Mouse (Mus musculus): ENCODE measurements around the gene Polr3a. TPM values are rescaled to one million over a fixed set of nuclear protein-coding genes. Genes with fewer than 3 reads are reported as not detected.

Polr3a gene
- polyA plus RNA-seq, 1 experiment from 2014 or later = 22.2 TPM

DNA sequence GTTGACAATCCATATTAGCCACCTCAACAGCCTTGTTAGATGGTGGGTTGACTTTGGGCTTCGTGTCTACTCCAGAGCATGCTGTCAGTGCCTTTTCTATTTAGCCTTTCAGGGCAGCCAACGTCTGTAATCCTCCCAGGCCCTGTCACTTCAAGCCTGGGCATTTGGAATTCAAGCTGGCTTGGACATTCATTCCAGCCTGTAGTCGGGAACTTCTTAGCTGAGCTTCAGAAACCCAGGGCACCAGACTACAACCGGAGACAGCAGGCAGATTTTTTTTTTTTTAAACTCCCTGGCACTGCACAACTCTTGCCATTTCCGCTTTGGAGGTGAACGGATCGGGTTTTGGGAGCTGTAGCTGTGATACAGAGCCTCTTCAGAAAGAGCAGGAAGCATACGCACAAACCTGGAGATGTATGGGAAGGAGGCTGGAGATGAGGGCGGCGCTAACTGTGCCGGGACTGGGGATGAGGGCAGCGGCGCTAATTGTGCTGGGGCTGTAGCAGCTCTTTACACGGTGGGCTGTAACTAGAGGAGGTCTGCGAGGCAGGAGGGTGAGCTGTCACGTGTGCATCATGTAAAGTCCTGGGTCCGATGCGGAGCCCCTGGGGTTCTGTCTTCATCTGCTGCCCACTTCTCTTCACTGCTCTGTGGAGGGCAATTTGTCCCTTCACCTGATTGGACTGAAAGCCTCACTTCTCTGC lies 21.4 kb upstream of the Polr3a start:
- H3K4me1 ChIP-seq = peaks cover 15% of the 10 kb centered on the region
- no peaks in the 10 kb centered on the region for H3K27me3 ChIP-seq
- no peaks in the 10 kb centered on the region for H3K36me3 ChIP-seq
- H3K9ac ChIP-seq = no peak overlapping the region; the same call in 1 of the 2 replicates
- no peak; the same call in 1 of the 2 replicates for ATAC-seq (ENCODE audit: insufficient number of reproducible peaks, insufficient read depth, low FRiP score, low TSS enrichment)
- peak overlapping the region; percentile 43 for H3K27ac ChIP-seq
- WGBS = 15% methylated on average over 18 of the region's 18 CpGs
- H3K4me3 ChIP-seq = 0 out of 2 replicates have a peak overlapping the region, but pooled peaks have one; percentile 8
- H3K4me2 ChIP-seq (replicated peaks) = peak overlapping the region; percentile 37
- H3K9me3 ChIP-seq = 0 out of 2 replicates have a peak, but pooled peaks cover 2% of the 10 kb centered on the region

DNA sequence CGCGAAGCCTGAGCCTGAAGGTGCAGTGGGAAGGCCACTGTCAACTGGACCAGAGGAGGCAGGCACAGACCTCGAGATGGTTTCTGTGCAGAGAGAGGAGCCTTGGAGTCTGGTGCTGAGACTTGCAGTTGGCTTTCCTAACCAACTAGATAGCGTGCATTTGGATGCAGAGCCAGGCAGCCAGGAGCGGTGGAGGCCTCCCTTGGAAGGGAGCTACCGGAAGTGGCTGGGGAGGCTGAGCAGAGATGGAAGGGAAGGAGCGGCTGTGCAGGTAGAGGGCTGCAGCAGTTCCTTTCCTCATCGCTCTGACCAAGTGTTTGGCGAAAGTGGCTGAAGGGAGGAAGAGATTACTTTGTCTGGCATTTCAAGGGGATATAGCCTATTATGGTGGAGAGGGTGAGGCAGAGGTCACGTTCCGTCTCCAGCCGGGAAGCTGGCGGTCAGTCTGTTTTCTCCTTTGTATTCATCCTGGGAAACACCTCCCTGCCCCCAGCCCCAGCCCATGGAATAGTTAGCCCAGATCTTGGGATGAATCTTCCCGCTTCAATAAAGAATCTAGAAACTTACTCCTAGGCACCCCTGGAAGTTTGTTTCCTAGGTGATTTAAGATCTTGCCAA lies 20.7 kb upstream of the Polr3a start:
- no peak for ATAC-seq (ENCODE audit: insufficient number of reproducible peaks, insufficient read depth, low FRiP score, low TSS enrichment)
- WGBS = 23% methylated on average over 14 of the region's 14 CpGs
- Histone ChIP-seq H3K4me3 (no peak overlapping the region), H3K4me2 (replicated peaks) (no peak overlapping the region), H3K4me1 (peaks cover 15% of the 10 kb centered on the region), H3K9me3 (0 out of 2 replicates have a peak, but pooled peaks cover 2% of the 10 kb centered on the region), H3K27me3 (no peaks in the 10 kb centered on the region), H3K36me3 (no peaks in the 10 kb centered on the region), H3K27ac (no peak overlapping the region), H3K9ac (no peak overlapping the region)

DNA sequence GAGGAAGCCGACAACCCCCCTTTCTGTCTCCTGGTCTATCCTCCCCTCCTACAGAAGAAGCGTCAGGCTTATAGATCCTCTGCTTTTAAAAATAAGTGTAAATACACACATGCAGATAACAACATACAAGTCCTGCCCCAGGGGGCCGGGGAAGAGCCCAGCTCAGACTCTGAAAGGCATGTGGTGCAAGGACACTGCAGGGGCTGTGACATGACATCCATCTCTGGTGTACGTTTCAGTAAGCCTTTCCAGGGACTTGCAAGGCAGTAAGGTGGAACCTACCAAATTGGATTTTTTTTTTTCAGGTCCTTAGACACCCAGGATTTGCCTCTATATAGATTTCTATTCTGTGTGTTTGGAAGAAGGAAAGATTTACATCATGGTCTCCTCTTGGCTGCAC lies 14.4 kb upstream of the Polr3a start:
- Histone ChIP-seq H3K9ac (peak overlapping the region; percentile 48), H3K4me1 (peaks cover 8% of the 10 kb centered on the region; the same call in 1 of the 2 replicates), H3K27me3 (no peaks in the 10 kb centered on the region), H3K9me3 (0 out of 2 replicates have a peak, but pooled peaks cover 2% of the 10 kb centered on the region), H3K36me3 (peaks cover 31% of the 10 kb centered on the region), H3K27ac (peak overlapping the region; percentile 58), H3K4me2 (replicated peaks) (no peak overlapping the region), H3K4me3 (no peak overlapping the region)
- ATAC-seq (ENCODE audit: insufficient number of reproducible peaks, insufficient read depth, low FRiP score, low TSS enrichment) = no peak
- WGBS = 57% methylated on average over 4 of the region's 4 CpGs

DNA sequence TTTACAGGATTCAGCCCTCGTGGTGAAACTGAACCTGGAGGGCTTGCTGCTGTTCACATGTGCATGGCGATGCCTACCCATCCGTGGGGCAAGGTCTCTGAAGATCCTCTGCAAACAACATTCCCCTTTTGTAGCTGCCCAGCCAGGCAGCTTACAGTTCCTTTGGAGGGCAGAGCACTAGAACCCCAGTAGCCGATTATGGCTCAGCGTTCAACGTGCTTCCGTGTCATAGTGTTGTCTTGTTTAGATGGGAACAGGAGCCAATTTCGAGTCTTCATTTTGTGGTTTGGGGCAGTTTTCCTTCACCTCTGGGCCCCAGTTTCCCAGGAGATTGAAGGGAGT lies 14.0 kb upstream of the Polr3a start:
- Histone ChIP-seq H3K4me3 (no peak overlapping the region), H3K36me3 (peaks cover 35% of the 10 kb centered on the region), H3K27ac (peak overlapping the region; percentile 58), H3K9ac (peak overlapping the region; percentile 48), H3K9me3 (0 out of 2 replicates have a peak, but pooled peaks cover 2% of the 10 kb centered on the region), H3K27me3 (no peaks in the 10 kb centered on the region), H3K4me1 (peaks cover 8% of the 10 kb centered on the region; the same call in 1 of the 2 replicates), H3K4me2 (replicated peaks) (peak overlapping the region; percentile 35)
- ATAC-seq (ENCODE audit: insufficient number of reproducible peaks, insufficient read depth, low FRiP score, low TSS enrichment) = no peak
- 10% methylated on average over 8 of the region's 8 CpGs for WGBS

DNA sequence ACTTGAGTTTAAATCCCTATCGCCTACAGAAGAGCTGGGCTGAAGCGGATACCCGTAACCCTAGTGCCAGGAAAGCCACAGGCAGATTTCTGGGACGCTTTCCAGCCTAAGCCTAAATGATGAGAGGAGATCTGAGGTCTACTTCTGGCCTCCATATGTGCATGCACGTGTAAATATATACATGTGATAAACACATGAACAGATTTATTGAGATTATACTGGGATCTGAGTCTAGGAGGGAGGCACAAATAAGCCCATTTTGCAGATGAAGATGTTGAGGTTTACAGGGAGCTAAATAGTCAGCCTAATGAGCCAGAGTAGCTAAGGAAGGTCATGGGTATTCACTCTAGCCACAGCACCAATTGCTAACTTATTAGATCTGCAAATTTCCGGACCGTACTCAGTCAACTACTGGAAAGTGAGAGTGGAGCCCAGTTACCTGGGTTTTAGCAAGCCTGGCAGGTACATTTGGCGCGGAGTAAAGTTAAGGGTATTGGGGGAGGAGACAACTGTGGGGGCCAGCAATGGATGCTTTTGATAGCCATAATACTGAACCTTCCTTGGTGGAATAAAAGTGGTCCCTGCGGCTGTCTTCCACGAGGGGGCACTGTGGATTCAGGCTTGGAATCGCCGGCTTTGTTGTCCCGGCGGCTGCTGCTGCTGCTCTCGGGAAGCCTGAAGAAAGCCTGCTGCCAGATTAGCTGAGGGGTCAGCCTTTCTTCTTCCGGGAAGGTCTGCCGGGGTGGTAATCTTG lies 13.4 kb upstream of the Polr3a start:
- H3K27ac ChIP-seq = peak overlapping the region; percentile 58
- H3K9ac ChIP-seq = peak overlapping the region; percentile 48
- peaks cover 40% of the 10 kb centered on the region for H3K36me3 ChIP-seq
- WGBS = 14% methylated on average over 18 of the region's 18 CpGs
- H3K4me1 ChIP-seq = peaks cover 8% of the 10 kb centered on the region; the same call in 1 of the 2 replicates
- 0 out of 2 replicates have a peak, but pooled peaks cover 2% of the 10 kb centered on the region for H3K9me3 ChIP-seq
- no peaks in the 10 kb centered on the region for H3K27me3 ChIP-seq
- H3K4me2 ChIP-seq (replicated peaks) = peak overlapping the region; percentile 35
- no peak overlapping the region for H3K4me3 ChIP-seq
- ATAC-seq (ENCODE audit: insufficient number of reproducible peaks, insufficient read depth, low FRiP score, low TSS enrichment) = peak; percentile 64; the same call in 1 of the 2 replicates

DNA sequence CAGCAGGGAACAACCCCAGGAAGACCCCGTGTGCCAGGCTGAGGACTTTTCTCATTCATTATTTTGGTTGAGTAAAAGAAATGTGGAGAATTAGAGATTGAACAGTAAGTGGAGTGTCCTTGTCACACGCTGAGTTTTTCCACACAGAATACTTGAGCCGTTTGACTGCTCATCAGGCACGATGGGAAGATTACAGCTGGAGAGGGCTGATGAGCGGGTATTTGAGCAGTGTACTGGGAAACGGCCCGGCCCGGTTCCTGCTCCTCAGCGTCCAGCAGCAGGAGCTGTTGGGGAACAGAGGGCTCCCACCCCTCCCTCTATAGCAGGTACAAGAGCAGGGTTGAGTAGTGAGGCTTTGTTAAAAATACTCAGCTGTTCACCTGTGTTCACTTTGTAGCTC lies 12.6 kb upstream of the Polr3a start:
- Histone ChIP-seq H3K27me3 (no peaks in the 10 kb centered on the region), H3K9ac (no peak overlapping the region; the same call in 1 of the 2 replicates), H3K9me3 (0 out of 2 replicates have a peak, but pooled peaks cover 2% of the 10 kb centered on the region), H3K4me3 (no peak overlapping the region), H3K4me1 (peaks cover 8% of the 10 kb centered on the region; the same call in 1 of the 2 replicates), H3K36me3 (peaks cover 48% of the 10 kb centered on the region), H3K27ac (peak overlapping the region; percentile 46; the same call in 1 of the 2 replicates), H3K4me2 (replicated peaks) (no peak overlapping the region)
- no peak for ATAC-seq (ENCODE audit: insufficient number of reproducible peaks, insufficient read depth, low FRiP score, low TSS enrichment)
- WGBS = 39% methylated on average over 9 of the region's 9 CpGs

DNA sequence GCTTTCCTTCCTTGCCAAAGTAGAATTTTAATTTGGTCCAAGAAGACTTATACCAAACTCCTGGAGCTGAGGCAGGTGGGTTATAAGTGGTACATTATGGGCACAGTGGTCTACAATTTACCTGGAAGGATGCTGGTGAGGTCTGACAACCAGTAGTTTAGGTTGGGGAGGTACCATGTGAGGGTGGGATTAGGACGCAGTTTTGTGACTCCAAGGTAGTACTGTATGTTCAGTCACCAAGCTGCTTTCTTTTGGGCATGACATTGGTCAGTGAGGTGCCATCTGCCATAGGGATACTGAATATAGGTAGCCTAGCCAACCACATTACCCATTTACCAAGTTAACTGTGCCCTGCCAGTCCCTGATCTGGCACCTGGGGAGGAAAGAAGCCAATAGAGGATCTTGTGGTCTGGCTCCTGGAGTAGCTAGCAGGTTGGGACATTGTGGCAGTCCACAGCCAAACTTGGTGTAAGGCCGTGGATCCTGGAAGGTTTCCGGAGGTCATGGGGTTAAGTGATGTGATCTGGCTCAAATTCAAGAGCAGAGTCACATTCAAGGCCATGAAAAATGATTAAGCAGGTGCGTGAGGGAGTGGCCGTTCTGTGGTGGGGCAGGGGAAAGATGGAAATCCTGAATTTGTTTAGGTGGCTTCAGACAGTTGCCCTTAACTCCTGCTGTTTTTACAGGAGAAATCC lies 11.8 kb upstream of the Polr3a start:
- 60% methylated on average over 5 of the region's 5 CpGs for WGBS
- H3K4me3 ChIP-seq = no peak overlapping the region

DNA sequence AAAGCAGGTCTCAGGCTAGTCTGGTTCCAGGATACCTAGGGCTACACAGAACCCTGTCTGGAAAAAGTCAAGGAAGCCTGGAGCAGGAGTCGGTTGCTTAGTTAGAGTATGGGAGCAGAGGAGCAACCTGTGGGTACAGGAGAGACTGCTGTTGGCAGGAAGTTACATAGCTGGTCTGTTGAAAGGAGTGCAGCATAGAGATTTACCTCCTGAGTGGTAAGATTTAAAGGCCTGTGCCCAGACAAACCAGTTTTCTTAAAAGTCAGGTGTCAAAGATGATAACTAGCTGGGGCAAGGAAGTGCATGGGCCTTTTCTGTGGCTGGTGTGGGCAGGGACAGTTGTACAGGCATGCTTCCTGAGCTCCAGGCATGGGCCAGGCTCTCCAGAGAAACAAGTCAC lies 10.6 kb upstream of the Polr3a start:
- Histone ChIP-seq H3K27ac (no peak overlapping the region), H3K4me1 (peaks cover 25% of the 10 kb centered on the region), H3K27me3 (no peaks in the 10 kb centered on the region), H3K9me3 (no peaks in the 10 kb centered on the region), H3K36me3 (peaks cover 66% of the 10 kb centered on the region), H3K4me3 (no peak overlapping the region), H3K9ac (no peak overlapping the region), H3K4me2 (replicated peaks) (no peak overlapping the region)
- no peak for ATAC-seq (ENCODE audit: insufficient number of reproducible peaks, insufficient read depth, low FRiP score, low TSS enrichment)
- WGBS = 97% methylated on average over 1 of the region's 1 CpGs

More for the DNA sequence above, 11.8 kb upstream of the Polr3a start:
- H3K27me3 ChIP-seq = no peaks in the 10 kb centered on the region
- peaks cover 14% of the 10 kb centered on the region; the same call in 1 of the 2 replicates for H3K4me1 ChIP-seq
- no peak overlapping the region for H3K9ac ChIP-seq
- no peak overlapping the region for H3K4me2 ChIP-seq (replicated peaks)
- peaks cover 55% of the 10 kb centered on the region for H3K36me3 ChIP-seq
- no peak overlapping the region for H3K27ac ChIP-seq
- no peak for ATAC-seq (ENCODE audit: insufficient number of reproducible peaks, insufficient read depth, low FRiP score, low TSS enrichment)
- H3K9me3 ChIP-seq = 0 out of 2 replicates have a peak, but pooled peaks cover 2% of the 10 kb centered on the region

DNA sequence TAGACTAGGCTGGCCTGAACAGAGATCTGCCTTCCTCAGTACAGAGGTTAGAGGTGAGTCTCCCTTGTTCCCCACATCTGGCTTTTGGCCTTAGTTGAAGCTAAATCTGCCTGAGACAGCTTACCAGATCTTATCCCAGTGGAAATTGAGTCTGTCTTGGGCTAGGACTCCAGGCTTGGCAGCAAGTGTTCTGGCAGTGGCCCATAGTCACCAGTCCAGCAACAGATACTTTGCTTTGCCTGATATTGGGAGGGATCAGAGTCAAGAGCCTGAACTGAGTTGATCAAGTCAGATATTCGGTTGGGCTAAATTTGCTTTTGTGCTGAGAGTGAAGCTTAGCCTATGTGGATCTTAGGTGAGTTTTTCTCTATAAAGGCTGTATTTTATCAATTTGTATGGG lies 9.6 kb upstream of the Polr3a start:
- H3K36me3 ChIP-seq = peaks cover 71% of the 10 kb centered on the region
- WGBS = 92% methylated on average over 1 of the region's 1 CpGs
- no peak for ATAC-seq (ENCODE audit: insufficient number of reproducible peaks, insufficient read depth, low FRiP score, low TSS enrichment)

DNA sequence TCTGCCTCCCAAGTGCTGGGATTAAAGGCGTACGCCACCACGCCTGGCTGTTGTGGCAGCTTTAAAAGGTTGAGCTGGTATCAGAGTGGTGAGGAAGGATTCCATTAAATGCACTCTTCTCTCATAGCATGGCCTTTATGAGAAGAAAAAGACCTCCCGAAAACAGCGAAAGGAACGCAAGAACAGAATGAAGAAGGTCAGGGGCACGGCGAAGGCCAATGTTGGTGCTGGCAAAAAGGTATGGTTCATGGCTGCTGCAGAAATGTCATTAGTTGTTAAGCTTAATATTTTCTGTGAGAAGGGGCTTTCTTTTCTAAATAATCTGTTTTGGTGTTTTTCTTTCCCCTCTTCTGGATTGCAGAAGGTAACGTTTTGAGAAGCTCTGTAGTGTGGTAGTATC lies 6.4 kb upstream of the Polr3a start:
- Histone ChIP-seq H3K27me3 (no peaks in the 10 kb centered on the region), H3K27ac (no peak overlapping the region), H3K4me3 (no peak overlapping the region), H3K4me2 (replicated peaks) (peak overlapping the region; percentile 5; the same call in 1 of the 2 replicates), H3K36me3 (peaks cover 60% of the 10 kb centered on the region), H3K9me3 (no peaks in the 10 kb centered on the region), H3K9ac (0 out of 2 replicates have a peak overlapping the region, but pooled peaks have one; percentile 15), H3K4me1 (peaks cover 30% of the 10 kb centered on the region)
- no peak for ATAC-seq (ENCODE audit: insufficient number of reproducible peaks, insufficient read depth, low FRiP score, low TSS enrichment)
- 86% methylated on average over 9 of the region's 9 CpGs for WGBS

More for the DNA sequence above, 9.6 kb upstream of the Polr3a start:
- Histone ChIP-seq H3K27ac (no peak overlapping the region), H3K9ac (no peak overlapping the region), H3K4me3 (no peak overlapping the region), H3K4me2 (replicated peaks) (no peak overlapping the region), H3K4me1 (peaks cover 34% of the 10 kb centered on the region), H3K27me3 (no peaks in the 10 kb centered on the region), H3K9me3 (no peaks in the 10 kb centered on the region)

All from embryonic facial prominence, embryonic 12.5 days (tissue).